Mouse (Mus musculus): Measurements from ENCODE around the gene Cyp24a1. TPM values are rescaled to one million over a fixed set of nuclear protein-coding genes. Genes with fewer than 3 reads are reported as not detected.

Cyp24a1 gene
- total RNA-seq, 2 experiments from 2014 or later = not detected

DNA sequence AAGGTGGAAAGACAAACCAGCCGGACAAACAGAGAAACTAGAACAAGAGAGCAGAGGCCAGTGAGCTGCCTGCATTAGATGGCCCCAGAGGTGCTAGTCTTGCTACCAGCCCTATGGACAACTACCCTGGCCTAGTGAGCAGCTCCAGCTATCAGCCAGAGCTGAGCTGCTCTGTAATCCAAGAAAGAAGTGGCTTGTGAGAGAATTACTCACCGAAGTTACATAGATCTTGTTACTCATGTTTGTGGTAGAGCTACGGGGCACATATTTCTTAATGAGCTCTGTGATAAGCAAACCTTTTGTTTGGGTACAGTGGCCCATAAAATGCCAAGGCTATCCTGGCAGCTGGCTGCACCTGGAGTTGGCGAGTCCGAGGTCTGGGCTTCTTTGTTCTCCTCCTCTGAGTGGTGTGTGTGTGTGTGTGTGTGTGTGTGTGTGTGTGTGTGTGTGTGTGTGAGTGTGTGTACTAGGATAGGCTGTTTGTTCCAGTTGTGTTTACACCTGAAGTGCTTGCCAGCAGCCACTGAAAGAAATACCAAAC is 50.0 kb downstream of the Cyp24a1 start:
- intact Hi-C loops (cut with DNase I) = no loop called here
- no peak for DNase-seq

DNA sequence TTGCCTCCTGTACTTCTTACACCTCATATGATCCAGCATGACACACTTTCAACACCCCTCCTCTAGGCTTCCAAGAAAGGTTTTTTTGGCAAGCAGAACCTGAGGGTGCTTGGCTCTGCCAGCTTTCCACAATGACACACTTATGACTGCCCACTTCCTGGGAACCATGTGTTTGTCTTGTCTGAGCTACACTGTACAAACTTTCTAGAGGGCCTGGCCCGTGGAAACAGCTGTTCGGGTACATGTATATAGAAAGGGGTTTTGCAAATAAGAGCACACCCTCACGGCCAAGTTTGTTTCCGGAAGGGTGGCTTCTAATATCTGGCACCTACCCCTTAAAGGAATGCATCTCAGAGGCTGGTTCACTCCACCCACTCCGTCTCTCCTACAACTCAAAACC is 51.1 kb downstream of the Cyp24a1 start:
- no peak for DNase-seq
- intact Hi-C loops (cut with DNase I) = no loop called here

DNA sequence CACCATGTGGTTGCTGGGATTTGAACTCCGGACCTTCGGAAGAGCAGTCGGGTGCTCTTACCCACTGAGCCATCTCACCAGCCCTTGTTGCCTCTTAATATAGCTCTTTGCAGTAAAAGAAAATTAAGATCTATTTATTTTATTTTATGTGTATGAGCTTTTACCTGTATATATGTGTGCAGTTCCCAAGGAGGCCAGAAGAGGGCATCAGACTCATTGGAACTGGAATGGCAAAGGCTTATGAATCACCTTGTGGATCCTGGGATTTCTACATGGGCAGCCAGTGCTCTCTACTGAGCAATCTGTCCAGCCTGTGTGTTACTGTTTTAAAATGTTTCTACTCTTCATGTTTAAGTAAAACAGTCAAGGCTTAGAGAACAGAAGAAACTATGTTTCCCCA is 54.4 kb downstream of the Cyp24a1 start:
- peak; percentile 38 for DNase-seq
- intact Hi-C loops (cut with DNase I) = no loop called here

DNA sequence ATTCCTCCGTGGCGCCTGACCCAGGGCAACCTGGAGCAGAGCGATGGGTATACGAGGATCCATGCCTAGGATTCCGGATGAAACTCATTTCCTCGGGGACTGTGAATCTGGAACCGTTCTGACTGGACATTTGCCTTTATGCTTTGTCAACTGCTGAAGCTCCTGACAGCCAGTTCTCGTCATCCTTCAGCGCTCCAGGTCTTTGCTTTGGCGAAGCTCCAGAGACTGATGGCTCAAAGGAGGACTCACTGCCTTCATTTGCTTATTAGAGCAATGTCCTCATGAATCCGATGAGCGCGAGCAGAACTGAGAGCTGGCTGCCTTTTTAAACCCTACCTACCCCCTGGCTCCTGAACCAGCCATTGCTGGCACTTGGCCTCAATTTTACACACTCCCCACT is 58.2 kb downstream of the Cyp24a1 start:
- intact Hi-C loops (cut with DNase I) = no loop called here
- no peak for DNase-seq

DNA sequence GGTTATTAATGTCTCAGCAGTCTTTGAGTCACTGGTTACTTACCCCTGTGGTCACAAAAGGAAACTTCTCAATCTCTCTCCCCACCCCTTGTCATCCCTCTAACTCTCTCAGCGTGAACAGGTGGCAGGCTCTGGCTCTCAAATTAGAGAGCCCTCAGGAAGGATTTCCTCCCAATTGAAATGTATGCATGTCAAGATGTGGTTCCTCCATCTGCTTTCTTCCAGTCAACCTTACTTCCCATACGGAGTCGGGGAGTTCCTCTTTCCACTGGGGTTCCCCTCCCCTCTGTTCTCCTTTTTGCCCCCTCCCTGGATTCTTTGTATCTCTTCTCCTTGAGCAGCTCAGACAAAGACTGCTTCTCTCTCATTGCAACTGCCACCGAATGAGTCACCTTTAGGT is 60.7 kb downstream of the Cyp24a1 start:
- intact Hi-C loops (cut with DNase I) = no loop called here

More for the DNA sequence above, 60.7 kb downstream of the Cyp24a1 start:
- no peak for DNase-seq

Other genes starting within 250 kb of the Cyp24a1 start
- 10 to 100 TPM; 10.9 to 13.6 TPM for gene Bcas1, start 69.3 kb downstream of the Cyp24a1 start, total RNA-seq (2021)
- 10 to 100 TPM; 44.1 to 53.1 TPM for gene Pfdn4, start 717 bp downstream of the Cyp24a1 start, total RNA-seq (2021)
- gene 4930470P17Rik, start 104.9 kb upstream of the Cyp24a1 start, total RNA-seq (2021) = not detected
- gene Dok5, start 234.7 kb upstream of the Cyp24a1 start, total RNA-seq (2021) = 100 to 1,000 TPM; 100 to 127 TPM